Mouse (Mus musculus): Measurements from ENCODE around the gene Ago3. TPM values are rescaled to one million over a fixed set of nuclear protein-coding genes. Genes with fewer than 3 reads are reported as not detected.

Ago3 gene
- polyA plus RNA-seq (2014; fragmentation: Illumina TruSeq; extraction: RNeasy Lipid Tissue Mini Kit (QIAGEN cat#74804); ENCODE audit: low read depth, low replicate concordance), result 4.4 TPM

DNA sequence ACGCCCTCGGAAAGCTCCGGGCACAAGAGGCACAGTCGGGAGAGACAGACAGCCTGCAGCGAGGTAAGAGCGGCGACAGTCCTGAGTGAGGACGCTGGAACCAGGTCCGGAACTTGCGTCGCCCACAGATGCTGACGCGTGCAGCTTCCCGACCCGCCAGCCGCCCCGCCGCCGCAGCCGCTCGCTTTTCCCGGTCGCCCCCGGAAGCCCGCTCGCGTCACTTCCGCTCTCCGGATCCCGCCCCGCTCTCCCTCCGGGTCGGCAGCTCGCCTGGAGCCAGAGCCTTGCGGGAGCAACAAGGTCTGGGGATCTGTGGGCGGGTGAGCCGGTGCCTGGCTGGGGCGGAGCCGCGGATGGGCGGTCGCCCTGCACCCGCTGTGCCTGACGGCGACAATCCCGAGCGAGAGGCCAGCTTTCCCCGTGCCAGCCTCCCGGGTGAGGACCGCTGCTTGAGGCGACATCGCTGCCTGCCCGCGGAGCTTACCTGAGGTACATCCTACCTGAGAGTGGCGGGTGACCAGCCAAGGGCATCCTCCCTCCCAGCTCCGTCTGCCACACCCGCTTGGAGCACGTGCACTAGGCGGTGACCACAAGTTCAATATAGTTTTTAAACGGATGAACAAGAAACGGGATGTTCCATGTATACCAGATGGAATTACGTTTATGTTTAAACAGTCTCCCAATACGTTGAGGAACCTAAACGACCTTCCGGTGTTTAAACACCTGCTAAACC, at the start of gene Ago3:
Gene Ago3, minus strand, starts transcription at position 210 of the 733 bp plus-strand sequence.

DNA sequence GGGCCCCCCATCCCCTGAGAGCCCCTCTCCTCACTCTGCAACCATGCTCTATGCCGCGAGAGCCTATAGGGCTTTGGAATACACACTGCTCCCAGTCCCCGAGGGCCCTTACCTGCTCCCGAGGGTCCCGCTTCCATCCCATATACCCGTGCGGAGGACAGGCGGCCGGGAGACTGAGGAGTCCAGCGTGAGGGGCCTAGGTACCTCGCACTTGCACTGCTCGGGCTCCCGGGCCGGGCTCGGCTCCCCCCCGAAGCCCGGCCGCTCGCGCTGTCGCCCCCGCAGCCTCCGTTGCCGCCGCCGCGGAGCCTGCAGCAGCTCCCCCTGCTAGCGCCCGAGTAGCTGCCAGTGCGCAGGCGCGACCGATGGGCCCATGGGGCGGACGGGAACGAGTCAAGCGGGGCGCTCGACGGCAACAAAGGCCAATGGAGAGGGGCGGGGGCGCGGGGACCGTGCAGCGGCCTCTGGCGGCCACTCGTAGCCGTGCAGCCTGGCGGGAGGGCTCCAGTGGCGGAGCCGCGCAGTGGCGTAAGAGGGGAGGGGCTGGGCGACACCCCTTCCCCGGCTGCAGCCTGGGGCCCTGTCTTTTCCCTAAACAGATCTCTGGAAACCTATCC, 39.0 kb upstream of the Ago3 start, which contains the start of gene Ago1:
Gene Ago1, minus strand, starts transcription at position 299 of the 617 bp plus-strand sequence.

DNA sequence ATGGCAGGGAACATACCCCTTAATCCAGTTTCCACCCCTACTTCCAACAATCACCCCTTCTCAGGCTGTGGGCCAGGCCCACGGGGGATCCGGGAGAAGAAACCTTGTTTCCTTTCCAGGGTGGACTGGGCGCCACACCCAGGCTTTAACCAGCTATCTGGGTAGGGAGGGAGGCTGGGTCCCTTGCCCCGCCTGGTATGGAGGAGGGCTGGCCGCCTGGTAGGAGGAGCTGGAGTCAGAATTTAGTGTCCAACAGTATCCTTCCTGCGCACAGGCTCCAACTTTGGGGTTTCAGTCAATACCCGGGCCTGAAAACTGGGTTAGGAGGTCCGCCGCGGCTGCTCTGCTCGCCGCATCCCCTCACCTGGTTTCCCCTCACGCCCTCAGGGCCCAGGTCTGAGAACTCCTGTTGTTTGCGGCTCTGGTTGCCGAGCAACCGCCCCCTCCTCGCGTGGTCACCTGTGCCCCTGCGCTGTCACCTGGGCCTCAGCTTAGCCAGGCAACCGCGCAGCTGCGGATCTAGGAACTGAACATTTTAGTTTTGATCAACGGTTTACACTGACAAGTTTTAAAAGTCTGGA, 104.0 kb downstream of the Ago3 start, which contains the start of gene Tekt2:
Gene Tekt2, minus strand, starts transcription at position 408 of the 581 bp plus-strand sequence.

DNA sequence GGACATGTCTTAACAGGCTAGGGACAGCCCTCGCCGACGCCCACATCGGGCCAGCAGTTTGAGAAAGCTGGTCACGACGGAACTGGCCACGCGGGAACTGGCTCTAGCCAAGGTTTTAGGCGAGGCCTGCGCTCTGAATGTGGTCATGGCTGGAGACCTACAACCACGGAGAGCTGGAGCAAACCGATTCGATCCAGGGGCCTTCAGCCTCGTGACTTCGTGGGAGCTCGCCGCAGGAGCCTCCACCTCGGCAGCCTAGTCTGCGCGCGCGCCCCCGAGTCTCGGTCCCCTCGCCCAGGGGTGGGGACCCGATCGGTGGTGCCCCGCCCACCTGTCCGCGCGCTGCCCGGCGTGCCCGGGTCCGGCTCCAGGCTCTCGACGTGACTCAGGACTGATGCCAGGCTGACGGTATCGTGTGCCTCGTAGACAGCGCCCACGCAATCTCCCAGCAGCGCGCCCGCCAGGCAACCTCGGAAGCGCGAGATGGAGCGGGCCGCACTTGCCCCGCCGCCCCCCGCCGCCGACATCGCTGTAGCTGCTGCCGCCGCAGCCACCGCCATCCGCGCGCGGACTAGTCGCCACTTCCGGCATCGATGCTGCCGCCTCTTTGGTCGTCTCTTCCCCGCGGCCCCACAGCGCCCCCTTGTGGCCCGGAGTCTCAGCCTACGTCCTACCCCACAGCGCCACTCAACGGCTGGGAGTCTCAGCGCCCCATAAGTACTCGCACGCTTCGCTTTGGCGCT, 108.1 kb downstream of the Ago3 start, which contains the start of gene Adprhl2:
Gene Adprhl2, minus strand, starts transcription at position 593 of the 743 bp plus-strand sequence.

DNA sequence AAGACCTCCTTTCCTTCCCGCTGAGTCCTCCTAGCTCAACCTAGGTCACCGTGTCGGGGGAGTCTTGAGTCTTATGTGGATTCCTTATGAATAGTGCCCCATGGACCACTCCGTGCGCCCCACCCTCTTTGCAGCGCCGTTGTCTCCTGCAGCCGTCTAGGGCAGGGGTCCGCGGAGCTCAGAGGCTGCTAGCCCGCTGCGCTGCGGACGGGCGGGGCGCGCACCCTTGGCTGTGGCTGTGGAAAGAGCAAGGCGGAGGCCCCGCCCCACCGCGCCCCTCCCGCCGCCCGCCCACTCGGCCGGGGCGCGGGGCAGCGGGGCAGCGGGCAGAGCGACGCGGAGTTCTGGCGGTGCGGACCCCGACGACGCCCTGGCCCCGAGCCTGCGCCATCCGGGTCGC, 142.9 kb downstream of the Ago3 start, which contains the start of gene Col8a2:
Gene Col8a2, plus strand, starts transcription at position 302 of the 400 bp plus-strand sequence.

Other genes starting within 250 kb of the Ago3 start
- gene Thrap3, start 226.8 kb downstream of the Ago3 start, polyA plus RNA-seq (2014; fragmentation: Illumina TruSeq; extraction: RNeasy Lipid Tissue Mini Kit (QIAGEN cat#74804); ENCODE audit: low read depth, low replicate concordance), result 76.8 TPM
- 4.0 TPM for gene Map7d1, start 173.2 kb downstream of the Ago3 start, polyA plus RNA-seq (2014; fragmentation: Illumina TruSeq; extraction: RNeasy Lipid Tissue Mini Kit (QIAGEN cat#74804); ENCODE audit: low read depth, low replicate concordance)
- gene Trappc3, start 167.2 kb downstream of the Ago3 start, polyA plus RNA-seq (2014; fragmentation: Illumina TruSeq; extraction: RNeasy Lipid Tissue Mini Kit (QIAGEN cat#74804); ENCODE audit: low read depth, low replicate concordance), result 24.9 TPM
- gene Col8a2, start 142.8 kb downstream of the Ago3 start, polyA plus RNA-seq (2014; fragmentation: Illumina TruSeq; extraction: RNeasy Lipid Tissue Mini Kit (QIAGEN cat#74804); ENCODE audit: low read depth, low replicate concordance), result 0.08 TPM
- not detected for gene Adprhl2, start 107.9 kb downstream of the Ago3 start, polyA plus RNA-seq (2014; fragmentation: Illumina TruSeq; extraction: RNeasy Lipid Tissue Mini Kit (QIAGEN cat#74804); ENCODE audit: low read depth, low replicate concordance)
- gene Tekt2, start 103.9 kb downstream of the Ago3 start, polyA plus RNA-seq (2014; fragmentation: Illumina TruSeq; extraction: RNeasy Lipid Tissue Mini Kit (QIAGEN cat#74804); ENCODE audit: low read depth, low replicate concordance), result not detected
- 8.2 TPM for gene Ago1, start 39.0 kb upstream of the Ago3 start, polyA plus RNA-seq (2014; fragmentation: Illumina TruSeq; extraction: RNeasy Lipid Tissue Mini Kit (QIAGEN cat#74804); ENCODE audit: low read depth, low replicate concordance)
- 3.1 TPM for gene Ago4, start 103.9 kb upstream of the Ago3 start, polyA plus RNA-seq (2014; fragmentation: Illumina TruSeq; extraction: RNeasy Lipid Tissue Mini Kit (QIAGEN cat#74804); ENCODE audit: low read depth, low replicate concordance)
- gene Clspn, start 127.4 kb upstream of the Ago3 start, polyA plus RNA-seq (2014; fragmentation: Illumina TruSeq; extraction: RNeasy Lipid Tissue Mini Kit (QIAGEN cat#74804); ENCODE audit: low read depth, low replicate concordance), result not detected
- gene 5730409E04Rik, start 180.3 kb upstream of the Ago3 start, polyA plus RNA-seq (2014; fragmentation: Illumina TruSeq; extraction: RNeasy Lipid Tissue Mini Kit (QIAGEN cat#74804); ENCODE audit: low read depth, low replicate concordance), result 2.9 TPM
- gene Psmb2, start 248.1 kb upstream of the Ago3 start, polyA plus RNA-seq (2014; fragmentation: Illumina TruSeq; extraction: RNeasy Lipid Tissue Mini Kit (QIAGEN cat#74804); ENCODE audit: low read depth, low replicate concordance), result 66.5 TPM

Data from liver, adult 10 weeks (tissue).